Mouse (Mus musculus): ENCODE results near the gene AW822073.
"Not testable (repeated sequence)": the region's sequence is repeated elsewhere in the genome, so short reads cannot be mapped to it uniquely, and the experiment has no call there.

AW822073 gene

GRCm38 (mm10) chr10:58221571-58221970 lies 3.2 kb downstream of the AW822073 start:
- in situ Hi-C loops (cut with MseI, MboI), result not testable (repeated sequence)

GRCm38 (mm10) chr10:58220726-58221125 lies 4.0 kb downstream of the AW822073 start:
- in situ Hi-C loops (cut with MseI, MboI), result no loop called here

GRCm38 (mm10) chr10:58217366-58217765 lies 7.4 kb downstream of the AW822073 start:
- in situ Hi-C loops (cut with MseI, MboI), result no loop called here

- in situ Hi-C loops (cut with MseI, MboI), result no loop called here
These were observed 9.4 kb downstream of the AW822073 start for GRCm38 (mm10) chr10:58215353-58215752.

- in situ Hi-C loops (cut with MseI, MboI), result no loop called here
These were observed 9.8 kb downstream of the AW822073 start for GRCm38 (mm10) chr10:58214934-58215333.

GRCm38 (mm10) chr10:58214497-58214896 lies 10.2 kb downstream of the AW822073 start:
- in situ Hi-C loops (cut with MseI, MboI), result no loop called here

- in situ Hi-C loops (cut with MseI, MboI), result no loop called here
These were observed 12.5 kb downstream of the AW822073 start for GRCm38 (mm10) chr10:58212230-58212629.

- in situ Hi-C loops (cut with MseI, MboI), result no loop called here
These were observed 13.5 kb downstream of the AW822073 start for GRCm38 (mm10) chr10:58211213-58211612.

GRCm38 (mm10) chr10:58210514-58210913 lies 14.2 kb downstream of the AW822073 start:
- in situ Hi-C loops (cut with MseI, MboI), result no loop called here

GRCm38 (mm10) chr10:58209710-58210467 lies 14.8 kb downstream of the AW822073 start:
- in situ Hi-C loops (cut with MseI, MboI), result no loop called here

GRCm38 (mm10) chr10:58206639-58207404 lies 17.9 kb downstream of the AW822073 start:
- in situ Hi-C loops (cut with MseI, MboI), result no loop called here

- in situ Hi-C loops (cut with MseI, MboI), result no loop called here
These were observed 18.7 kb downstream of the AW822073 start for GRCm38 (mm10) chr10:58205986-58206385.
